Mouse (Mus musculus): ENCODE results near the gene Tmem235. TPM values are rescaled to one million over a fixed set of nuclear protein-coding genes. Genes with fewer than 3 reads are reported as not detected.

Tmem235 gene
- polyA plus RNA-seq, 1 experiment from 2014 or later, result not detected

DNA sequence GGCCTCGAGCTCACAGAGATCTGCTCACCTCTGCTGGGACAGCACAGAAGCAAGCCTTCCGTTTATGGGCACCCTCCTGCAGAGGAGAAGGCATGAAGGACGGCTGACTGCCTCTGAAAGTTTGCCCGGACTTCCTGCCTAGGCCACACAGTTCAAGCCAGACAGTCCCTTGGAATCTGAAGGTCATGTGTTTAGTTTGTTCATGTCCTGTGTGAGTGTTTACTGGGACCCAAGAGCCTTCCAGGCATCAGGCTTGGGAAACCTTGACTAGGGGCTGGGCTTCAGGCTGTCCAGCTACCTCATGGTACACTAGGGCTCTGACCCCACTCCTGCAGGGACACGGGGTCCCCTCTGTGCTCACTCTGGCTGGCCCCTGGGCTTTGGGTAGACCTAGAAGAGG, 25.4 kb downstream of the Tmem235 start:
- Histone ChIP-seq H3K27me3 (ENCODE audit: control insufficient read depth, insufficient read depth, low read length) (peaks cover 36% of the 10 kb centered on the region), H3K36me3 (ENCODE audit: control insufficient read depth, insufficient read depth, low read length) (no peaks in the 10 kb centered on the region), H3K4me2 (ENCODE audit: low read depth, low read length, severe bottlenecking) (no peak overlapping the region), H3K27ac (ENCODE audit: low read depth, low read length) (no peak overlapping the region), H3K9me3 (ENCODE audit: control insufficient read depth, low read length) (no peaks in the 10 kb centered on the region), H3K4me3 (ENCODE audit: low read depth, low read length) (no peak overlapping the region), H3K9ac (ENCODE audit: low read length) (no peak overlapping the region), H3K4me1 (replicated peaks; ENCODE audit: control insufficient read depth, insufficient read depth, low read length) (peaks cover 29% of the 10 kb centered on the region)
- DNase-seq (ENCODE audit: low spot score) (no peak), ATAC-seq (replicated peaks; ENCODE audit: low FRiP score) (no peak)
- WGBS, result 68% methylated on average over 5 of the region's 5 CpGs

DNA sequence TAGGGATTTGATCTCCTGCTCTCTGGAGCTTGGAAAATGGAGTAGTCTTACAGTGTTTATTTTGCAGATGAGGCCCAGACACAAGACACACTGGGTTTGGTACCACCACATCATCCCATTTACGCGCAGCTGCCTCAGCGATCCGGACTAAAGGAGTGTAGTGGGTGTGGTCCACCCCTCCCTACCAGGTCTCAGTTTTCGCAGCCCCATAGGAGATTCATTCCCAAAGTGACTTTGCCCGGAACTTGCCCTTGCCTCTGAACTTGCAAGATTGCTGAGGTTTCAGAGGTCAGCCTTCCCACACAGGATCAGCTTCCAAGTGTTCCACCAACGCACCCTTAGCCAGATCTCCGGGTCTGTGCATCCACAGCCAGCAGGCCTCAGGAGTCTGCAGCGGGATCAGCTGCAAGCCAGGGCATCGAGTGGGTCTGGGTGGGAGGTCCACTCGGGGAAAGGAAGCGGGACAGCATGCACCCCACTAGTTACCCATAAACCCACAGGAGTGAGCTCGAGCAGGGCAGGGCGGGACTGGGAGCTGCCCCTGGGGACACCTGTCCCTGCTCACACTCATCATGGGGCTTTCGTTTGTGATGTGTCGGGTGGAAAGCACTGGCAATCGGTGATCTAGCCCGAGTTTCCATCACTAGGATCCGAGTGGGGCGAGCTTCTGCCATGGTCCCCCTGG, 27.8 kb downstream of the Tmem235 start:
- H3K36me3 ChIP-seq (ENCODE audit: control insufficient read depth, insufficient read depth, low read length), result no peaks in the 10 kb centered on the region
- H3K4me1 ChIP-seq (replicated peaks; ENCODE audit: control insufficient read depth, insufficient read depth, low read length), result peaks cover 35% of the 10 kb centered on the region
- WGBS, result 9% methylated on average over 20 of the region's 20 CpGs
- H3K9ac ChIP-seq (ENCODE audit: low read length), result no peak overlapping the region; the same call in 1 of the 2 replicates
- H3K27ac ChIP-seq (ENCODE audit: low read depth, low read length), result 0 out of 2 replicates have a peak overlapping the region, but pooled peaks have one; percentile 6
- no peaks in the 10 kb centered on the region for H3K9me3 ChIP-seq (ENCODE audit: control insufficient read depth, low read length)
- H3K4me2 ChIP-seq (ENCODE audit: low read depth, low read length, severe bottlenecking), result peak overlapping the region; percentile 58
- ATAC-seq (replicated peaks; ENCODE audit: low FRiP score) (no peak), DNase-seq (ENCODE audit: low spot score) (no peak)
- peak overlapping the region; percentile 17; the same call in 1 of the 2 replicates for H3K4me3 ChIP-seq (ENCODE audit: low read depth, low read length)
- peaks cover 49% of the 10 kb centered on the region for H3K27me3 ChIP-seq (ENCODE audit: control insufficient read depth, insufficient read depth, low read length)

DNA sequence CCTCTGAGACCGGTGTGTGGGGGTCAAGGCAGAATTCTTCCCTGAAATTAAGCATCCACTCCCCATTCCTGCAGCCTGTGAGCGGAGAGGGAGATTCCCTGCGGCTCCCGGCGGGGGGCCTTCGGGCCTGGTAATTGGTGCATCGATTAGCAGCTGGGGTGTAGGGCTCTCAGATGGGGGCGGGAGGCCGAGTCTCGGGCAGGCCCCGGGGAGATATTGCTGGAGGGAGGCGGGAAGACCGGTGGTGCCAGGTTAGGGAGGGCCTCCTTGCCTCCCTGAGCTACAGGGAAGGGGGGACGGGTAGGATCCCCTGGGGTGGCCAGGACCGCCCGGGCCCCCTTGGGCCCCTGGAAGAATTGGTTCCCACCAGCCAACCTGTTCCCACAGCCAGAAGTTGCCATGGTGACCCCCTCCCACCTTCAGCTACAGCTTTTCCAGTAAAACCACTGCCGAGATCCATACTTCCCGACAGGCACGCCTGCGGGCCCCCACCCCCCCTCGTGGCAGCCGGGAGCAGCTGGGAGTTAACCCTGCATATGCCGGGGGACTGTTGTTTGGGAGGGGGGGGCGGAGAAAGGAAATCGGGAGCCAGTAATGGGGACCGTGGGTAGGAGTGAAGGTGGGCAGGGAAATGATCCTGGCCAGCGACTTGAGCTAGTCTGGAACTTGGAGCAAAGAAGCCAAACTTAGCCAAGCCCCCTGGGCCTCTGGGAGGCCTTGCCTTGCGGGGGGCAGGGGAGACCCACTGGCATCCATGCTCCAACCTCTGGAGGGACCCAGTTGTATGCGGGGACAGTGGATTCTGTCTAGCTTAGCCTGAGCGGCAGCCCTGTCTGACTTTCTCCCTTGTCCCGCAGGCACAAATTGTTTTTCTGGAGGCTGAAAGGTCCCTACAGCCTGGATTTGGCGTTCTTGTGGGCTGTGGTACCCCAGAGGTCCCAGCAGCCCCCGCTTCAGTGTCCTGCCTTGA, 28.6 kb downstream of the Tmem235 start:
- H3K27me3 ChIP-seq (ENCODE audit: control insufficient read depth, insufficient read depth, low read length), result peaks cover 51% of the 10 kb centered on the region
- peak overlapping the region; percentile 58 for H3K4me2 ChIP-seq (ENCODE audit: low read depth, low read length, severe bottlenecking)
- peak overlapping the region; percentile 68 for H3K27ac ChIP-seq (ENCODE audit: low read depth, low read length)
- WGBS, result 1% methylated on average over 33 of the region's 33 CpGs
- H3K36me3 ChIP-seq (ENCODE audit: control insufficient read depth, insufficient read depth, low read length), result no peaks in the 10 kb centered on the region
- no peaks in the 10 kb centered on the region for H3K9me3 ChIP-seq (ENCODE audit: control insufficient read depth, low read length)
- H3K4me3 ChIP-seq (ENCODE audit: low read depth, low read length), result peak overlapping the region; percentile 17
- H3K9ac ChIP-seq (ENCODE audit: low read length), result peak overlapping the region; percentile 44
- ATAC-seq (replicated peaks; ENCODE audit: low FRiP score) (peak; percentile 39; the same call in 1 of the 2 replicates), DNase-seq (ENCODE audit: low spot score) (peak; percentile 79)
- H3K4me1 ChIP-seq (replicated peaks; ENCODE audit: control insufficient read depth, insufficient read depth, low read length), result peaks cover 35% of the 10 kb centered on the region

DNA sequence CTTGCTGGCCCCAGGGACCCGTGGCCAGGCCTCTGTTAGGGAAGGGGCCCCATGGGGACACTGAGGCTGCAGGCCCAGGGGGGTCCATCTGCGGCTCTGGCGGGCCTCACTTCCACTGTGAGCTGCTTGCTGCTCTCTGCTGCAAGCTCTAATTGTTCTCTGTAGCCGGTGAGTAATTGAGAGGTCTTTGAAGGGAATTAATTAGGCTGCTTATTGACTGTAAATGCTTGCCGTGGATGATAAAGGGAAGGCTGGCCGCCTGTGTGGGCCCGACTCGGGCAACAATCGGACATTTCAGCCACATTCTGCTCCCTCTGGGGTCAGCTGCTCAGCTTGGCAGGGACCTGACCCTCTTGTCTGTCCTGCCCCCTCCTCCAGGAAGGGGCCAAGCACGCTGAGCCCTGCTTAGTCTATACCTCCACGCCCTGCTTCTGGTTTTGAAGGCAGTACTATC, 29.4 kb downstream of the Tmem235 start:
- 3% methylated on average over 11 of the region's 11 CpGs for WGBS
- H3K4me2 ChIP-seq (ENCODE audit: low read depth, low read length, severe bottlenecking), result peak overlapping the region; percentile 58
- no peaks in the 10 kb centered on the region for H3K9me3 ChIP-seq (ENCODE audit: control insufficient read depth, low read length)
- H3K27ac ChIP-seq (ENCODE audit: low read depth, low read length), result peak overlapping the region; percentile 68; the same call in 1 of the 2 replicates
- H3K4me3 ChIP-seq (ENCODE audit: low read depth, low read length), result no peak overlapping the region
- ATAC-seq (replicated peaks; ENCODE audit: low FRiP score) (peak; percentile 75), DNase-seq (ENCODE audit: low spot score) (peak; percentile 80)
- H3K27me3 ChIP-seq (ENCODE audit: control insufficient read depth, insufficient read depth, low read length), result peaks cover 49% of the 10 kb centered on the region
- peak overlapping the region; percentile 1 for H3K9ac ChIP-seq (ENCODE audit: low read length)
- H3K36me3 ChIP-seq (ENCODE audit: control insufficient read depth, insufficient read depth, low read length), result no peaks in the 10 kb centered on the region
- peaks cover 35% of the 10 kb centered on the region for H3K4me1 ChIP-seq (replicated peaks; ENCODE audit: control insufficient read depth, insufficient read depth, low read length)

DNA sequence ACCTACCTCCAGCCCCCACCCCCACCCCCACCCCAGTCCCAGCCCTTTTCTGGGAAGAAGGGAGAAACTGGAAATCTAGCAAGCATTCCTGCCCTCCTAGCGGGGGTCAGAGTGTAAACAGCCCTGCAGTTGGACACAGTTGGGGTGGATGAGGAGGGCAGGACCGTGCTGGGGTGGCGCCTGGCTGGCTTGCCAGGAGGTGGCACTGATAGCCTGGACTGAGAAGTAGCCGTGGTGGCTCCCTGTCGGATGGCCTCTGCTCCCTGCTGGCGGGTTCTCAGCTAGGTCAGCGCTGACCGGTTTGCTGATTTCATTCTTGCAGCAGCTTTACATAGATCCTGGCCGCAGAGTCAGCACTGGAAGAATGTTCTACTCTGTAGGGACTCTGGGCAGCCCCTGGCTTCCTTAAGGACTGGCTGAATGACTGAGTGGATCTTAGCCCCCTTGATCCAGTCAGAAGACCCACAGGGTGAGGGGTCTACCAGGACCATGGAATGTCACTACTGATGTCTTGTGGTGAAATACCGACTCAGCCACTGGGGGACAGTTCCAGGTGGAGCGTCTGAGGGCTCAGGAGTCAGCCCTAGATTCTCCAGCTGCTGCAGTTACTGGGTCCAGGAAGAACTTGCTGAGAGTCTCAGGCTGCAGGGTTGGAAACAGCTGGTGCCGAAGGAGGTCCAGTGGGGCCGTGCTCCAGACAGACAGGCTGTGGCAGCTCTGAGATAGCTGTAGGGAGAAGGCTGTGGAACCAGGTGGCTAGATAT, 30.1 kb downstream of the Tmem235 start:
- Histone ChIP-seq H3K4me3 (ENCODE audit: low read depth, low read length) (no peak overlapping the region), H3K9me3 (ENCODE audit: control insufficient read depth, low read length) (no peaks in the 10 kb centered on the region), H3K27ac (ENCODE audit: low read depth, low read length) (no peak overlapping the region), H3K4me2 (ENCODE audit: low read depth, low read length, severe bottlenecking) (peak overlapping the region; percentile 58; the same call in 1 of the 2 replicates), H3K4me1 (replicated peaks; ENCODE audit: control insufficient read depth, insufficient read depth, low read length) (peaks cover 35% of the 10 kb centered on the region), H3K36me3 (ENCODE audit: control insufficient read depth, insufficient read depth, low read length) (no peaks in the 10 kb centered on the region), H3K9ac (ENCODE audit: low read length) (peak overlapping the region; percentile 1), H3K27me3 (ENCODE audit: control insufficient read depth, insufficient read depth, low read length) (peaks cover 48% of the 10 kb centered on the region)
- ATAC-seq (replicated peaks; ENCODE audit: low FRiP score) (0 out of 2 replicates have a peak, but pooled peaks have one; percentile 29), DNase-seq (ENCODE audit: low spot score) (no peak)
- 15% methylated on average over 13 of the region's 13 CpGs for WGBS

DNA sequence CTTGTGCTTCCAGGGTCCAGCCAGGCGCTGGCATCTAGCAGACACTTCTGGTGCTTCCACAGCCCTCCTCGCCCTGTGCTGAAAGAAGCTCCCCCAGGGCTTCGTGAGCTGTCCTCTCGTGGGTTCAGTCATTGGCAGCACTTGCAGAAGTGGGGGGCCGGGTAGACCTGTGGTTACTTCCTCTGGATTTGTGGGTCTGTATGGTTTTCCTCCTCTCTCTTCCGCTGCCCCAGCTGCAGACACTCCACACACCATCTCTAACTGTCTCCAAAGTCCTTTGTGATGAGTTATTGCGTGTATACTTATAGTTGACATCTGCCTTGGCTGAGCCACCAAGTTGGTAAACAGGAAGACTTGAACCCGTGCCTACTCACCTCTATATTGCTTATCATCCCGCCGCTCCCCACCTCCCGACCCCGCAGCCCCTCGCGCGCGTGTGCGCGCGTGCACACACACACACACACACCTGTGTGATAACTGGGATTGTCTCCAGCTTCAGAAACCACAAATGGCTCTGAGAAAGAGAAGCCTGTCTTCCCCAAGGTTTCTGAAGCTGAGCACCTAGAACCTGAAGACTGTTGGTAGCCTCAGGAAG, 31.1 kb downstream of the Tmem235 start:
- Histone ChIP-seq H3K4me3 (ENCODE audit: low read depth, low read length) (no peak overlapping the region), H3K4me2 (ENCODE audit: low read depth, low read length, severe bottlenecking) (no peak overlapping the region), H3K4me1 (replicated peaks; ENCODE audit: control insufficient read depth, insufficient read depth, low read length) (peaks cover 35% of the 10 kb centered on the region), H3K9me3 (ENCODE audit: control insufficient read depth, low read length) (no peaks in the 10 kb centered on the region), H3K36me3 (ENCODE audit: control insufficient read depth, insufficient read depth, low read length) (no peaks in the 10 kb centered on the region), H3K9ac (ENCODE audit: low read length) (no peak overlapping the region), H3K27ac (ENCODE audit: low read depth, low read length) (no peak overlapping the region), H3K27me3 (ENCODE audit: control insufficient read depth, insufficient read depth, low read length) (peaks cover 41% of the 10 kb centered on the region)
- 91% methylated on average over 19 of the region's 19 CpGs for WGBS
- ATAC-seq (replicated peaks; ENCODE audit: low FRiP score) (no peak), DNase-seq (ENCODE audit: low spot score) (no peak)

DNA sequence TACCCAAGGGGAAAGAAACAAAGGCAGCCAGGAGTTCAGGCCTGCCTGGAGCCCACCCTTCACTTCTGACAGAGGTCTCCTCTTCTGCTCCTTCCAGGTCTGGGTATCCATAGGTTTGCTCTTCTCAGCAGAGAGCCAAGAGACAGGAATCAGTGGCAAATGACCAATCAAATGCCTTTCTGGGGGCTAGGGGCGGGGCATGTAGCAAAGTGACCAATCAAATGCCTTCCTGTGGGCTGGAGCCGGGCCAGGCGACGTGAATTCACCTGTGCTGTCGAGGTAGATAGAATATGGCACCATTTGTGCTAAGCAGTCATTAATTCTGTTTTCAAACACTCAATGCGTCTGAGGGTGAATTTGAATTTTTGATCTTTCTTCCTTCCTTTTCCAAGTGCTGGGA, 31.6 kb downstream of the Tmem235 start:
- no peaks in the 10 kb centered on the region for H3K36me3 ChIP-seq (ENCODE audit: control insufficient read depth, insufficient read depth, low read length)
- peaks cover 38% of the 10 kb centered on the region for H3K27me3 ChIP-seq (ENCODE audit: control insufficient read depth, insufficient read depth, low read length)
- no peak overlapping the region for H3K4me3 ChIP-seq (ENCODE audit: low read depth, low read length)
- H3K4me1 ChIP-seq (replicated peaks; ENCODE audit: control insufficient read depth, insufficient read depth, low read length), result peaks cover 35% of the 10 kb centered on the region
- WGBS, result 52% methylated on average over 6 of the region's 6 CpGs
- ATAC-seq (replicated peaks; ENCODE audit: low FRiP score), result no peak
- no peak overlapping the region for H3K4me2 ChIP-seq (ENCODE audit: low read depth, low read length, severe bottlenecking)
- no peak overlapping the region for H3K9ac ChIP-seq (ENCODE audit: low read length)
- no peak for DNase-seq (ENCODE audit: low spot score)
- H3K9me3 ChIP-seq (ENCODE audit: control insufficient read depth, low read length), result no peaks in the 10 kb centered on the region
- H3K27ac ChIP-seq (ENCODE audit: low read depth, low read length), result no peak overlapping the region

DNA sequence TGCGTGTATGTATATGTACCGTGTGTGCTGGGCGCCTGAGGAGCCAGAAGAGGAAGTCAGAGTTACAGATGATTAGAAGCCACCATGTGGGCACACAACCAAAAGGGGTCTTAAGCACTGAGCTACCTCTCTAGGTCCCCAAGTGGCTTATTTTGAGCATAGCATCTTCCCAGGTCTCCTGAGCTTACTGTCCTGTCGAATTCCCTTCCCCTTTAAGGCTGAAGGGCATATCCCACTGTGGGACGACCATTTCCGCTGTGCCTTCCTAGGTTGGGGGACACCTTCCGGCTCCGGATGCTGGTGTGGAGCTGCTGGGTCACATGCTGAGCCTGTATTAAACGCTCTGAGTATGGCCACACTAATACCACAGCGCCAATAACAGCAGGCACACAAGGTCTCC, 34.1 kb downstream of the Tmem235 start:
- Histone ChIP-seq H3K4me2 (ENCODE audit: low read depth, low read length, severe bottlenecking) (no peak overlapping the region), H3K9ac (ENCODE audit: low read length) (no peak overlapping the region), H3K36me3 (ENCODE audit: control insufficient read depth, insufficient read depth, low read length) (no peaks in the 10 kb centered on the region), H3K9me3 (ENCODE audit: control insufficient read depth, low read length) (no peaks in the 10 kb centered on the region), H3K4me3 (ENCODE audit: low read depth, low read length) (no peak overlapping the region), H3K27me3 (ENCODE audit: control insufficient read depth, insufficient read depth, low read length) (peaks cover 18% of the 10 kb centered on the region), H3K27ac (ENCODE audit: low read depth, low read length) (no peak overlapping the region), H3K4me1 (replicated peaks; ENCODE audit: control insufficient read depth, insufficient read depth, low read length) (peaks cover 18% of the 10 kb centered on the region)
- no peak for DNase-seq (ENCODE audit: low spot score)
- ATAC-seq (replicated peaks; ENCODE audit: low FRiP score), result no peak
- WGBS, result 68% methylated on average over 10 of the region's 10 CpGs
